Mouse (Mus musculus): ENCODE data around the gene Slc8b1. TPM values are rescaled to one million over a fixed set of nuclear protein-coding genes. Genes with fewer than 3 reads are reported as not detected.

Slc8b1 gene
- total RNA-seq, 2 experiments from 2014 or later: 22.7 to 30.9 TPM

Other genes starting within 250 kb of the Slc8b1 start
- not detected for gene Lhx5, start 79.5 kb upstream of the Slc8b1 start, total RNA-seq (2021)
- under 1 TPM; 0.32 to 0.73 TPM for gene Sdsl, start 38.4 kb upstream of the Slc8b1 start, total RNA-seq (2021)
- not detected for gene Sds, start 34.6 kb upstream of the Slc8b1 start, total RNA-seq (2021)
- gene Plbd2, start 7.5 kb upstream of the Slc8b1 start, total RNA-seq (2021): 10 to 100 TPM; 43.7 to 49.7 TPM
- 10 to 100 TPM; 77.7 to 81.3 TPM for gene Tpcn1, start 77.5 kb downstream of the Slc8b1 start, total RNA-seq (2021)
- gene Iqcd, start 77.8 kb downstream of the Slc8b1 start, total RNA-seq (2021): under 1 TPM; 0.16 to 0.37 TPM
- 1 to 10 TPM; 6.1 to 7.2 TPM for gene Rita1, start 101.4 kb downstream of the Slc8b1 start, total RNA-seq (2021)
- 10 to 100 TPM; 28.5 to 29.5 TPM for gene Ddx54, start 101.6 kb downstream of the Slc8b1 start, total RNA-seq (2021)
- not detected for gene Cfap73, start 123.1 kb downstream of the Slc8b1 start, total RNA-seq (2021)
- gene Rasal1, start 137.6 kb downstream of the Slc8b1 start, total RNA-seq (2021): not detected
- 1 to 10 TPM in 1 of 2 experiments, under 1 TPM in 1; 0.98 to 1.9 TPM for gene Dtx1, start 200.8 kb downstream of the Slc8b1 start, total RNA-seq (2021)
- under 1 TPM; 0.23 to 0.25 TPM for gene Oas2, start 238.7 kb downstream of the Slc8b1 start, total RNA-seq (2021)